Mouse (Mus musculus) liver, postnatal 0 days (tissue): ENCODE results near the gene Fbxo3.

Experiments used
- CTCF ChIP-seq: sonication (generic); IDR thresholded peaks from 2 replicates; pipeline ENCODE4 v1.5.1; 2016; ENCODE audit warnings: antibody characterized with exemption, low read depth
- EP300 ChIP-seq: IDR thresholded peaks from 2 replicates; pipeline ENCODE4 v1.6.1; 2016; ENCODE audit warnings: antibody characterized with exemption, low read depth, mild to moderate bottlenecking

DNA sequence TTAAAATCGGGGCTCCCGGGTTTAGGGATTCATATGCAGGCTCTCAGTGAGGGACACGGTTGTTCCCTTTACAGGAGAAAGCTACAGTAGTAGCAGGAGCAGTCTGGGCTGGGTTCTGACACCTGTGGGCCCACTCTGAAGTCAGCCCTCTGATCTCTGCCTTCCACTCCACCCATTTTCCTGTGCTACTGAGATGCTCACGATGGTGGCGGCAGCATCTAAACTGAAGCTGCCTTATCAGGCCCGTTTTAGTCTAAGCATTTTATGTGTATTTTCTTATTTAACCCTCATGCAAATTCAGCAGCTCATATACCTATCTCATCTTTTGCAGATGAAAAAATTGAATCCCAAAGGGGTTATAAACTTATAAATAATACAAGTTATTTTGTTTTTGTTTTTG is 77.3 kb downstream of the Fbxo3 start:
- TF ChIP-seq CTCF, result no peak
- no peak for TF ChIP-seq EP300
